Mouse (Mus musculus) stomach, postnatal 0 days (tissue): ENCODE measurements at regions not wholly inside any gene's neighbourhood (a gene's known extent, or its start where the extent isn't known, plus 50 kb on each side); places are given as distances from the start of the nearest gene placed in this dataset.

Experiments used
- CTCF ChIP-seq: IDR thresholded peaks from 2 replicates; pipeline ENCODE4 v1.5.1; 2016; ENCODE audit warnings: antibody characterized with exemption, low read depth, mild to moderate bottlenecking, moderate library complexity
- EP300 ChIP-seq: optimal IDR thresholded peaks from 2 replicates; pipeline ENCODE3; 2016; ENCODE audit warnings: antibody characterized with exemption

DNA sequence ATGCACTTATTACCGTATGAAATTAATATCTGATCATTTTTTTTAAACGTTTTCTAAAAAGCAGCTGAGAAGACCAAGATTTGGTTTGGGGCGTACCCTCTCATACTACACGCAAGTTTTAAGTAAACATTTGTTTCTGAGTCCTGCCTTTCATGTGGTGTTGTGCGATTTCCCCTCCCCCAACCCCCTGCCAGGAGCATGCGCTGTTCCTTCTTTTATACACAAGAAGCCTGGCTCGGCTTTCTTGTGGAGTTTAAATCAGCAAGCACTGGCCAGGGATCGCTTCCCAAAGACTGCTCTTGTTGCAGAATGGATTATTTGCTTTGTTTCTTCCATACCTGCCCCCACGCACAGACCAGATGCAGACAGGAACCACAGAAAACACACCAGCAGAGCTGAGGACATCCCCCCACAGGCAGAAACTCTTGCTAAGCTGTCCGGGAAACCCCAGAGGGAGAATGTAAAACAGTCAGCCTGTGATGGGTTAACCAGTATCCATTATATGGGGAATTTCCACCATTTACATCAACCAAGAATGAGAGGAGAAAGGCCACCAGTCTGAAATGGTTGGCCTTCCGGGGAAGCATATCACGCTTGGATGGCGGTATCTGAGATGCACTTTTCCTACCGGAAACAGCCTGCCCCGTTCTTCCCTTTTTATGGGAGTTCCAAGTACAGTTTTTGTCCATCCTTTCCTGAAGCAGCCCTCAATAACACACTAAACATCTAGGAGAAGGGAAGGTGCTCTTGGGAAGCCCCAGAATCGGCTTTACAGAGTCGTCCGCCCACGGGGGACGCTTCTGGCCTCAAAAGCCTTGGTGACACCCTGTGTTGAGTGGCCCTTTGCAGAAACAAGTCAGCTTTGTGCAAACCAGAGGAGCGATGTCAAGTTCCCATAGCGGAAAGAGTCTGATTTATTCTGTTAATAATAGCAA lies 91.3 kb downstream of the Tomm20 start:
- TF ChIP-seq CTCF, result no peak
- TF ChIP-seq EP300, result no peak
